Mouse (Mus musculus): ENCODE results near the gene Map6d1. TPM values are rescaled to one million over a fixed set of nuclear protein-coding genes. Genes with fewer than 3 reads are reported as not detected.

Gene Map6d1
- 1.3 TPM in 2 replicates for polyA plus RNA-seq (2016; fragmentation: Nextera tagmentation; extraction: Ambion mirVana)

- peak within 1 kb of the TSS; percentile 77 for H3K9ac ChIP-seq
- ATAC-seq (ENCODE audit: insufficient number of reproducible peaks, low FRiP score) = peak; percentile 80
- no peaks in the 10 kb centered on the region; the same call in 1 of the 2 replicates for H3K36me3 ChIP-seq
- H3K4me1 ChIP-seq (replicated peaks) = no peaks in the 10 kb centered on the region; the same call in 1 of the 2 replicates
- H3K27me3 ChIP-seq (replicated peaks) = no peaks in the 10 kb centered on the region
- H3K4me3 ChIP-seq = peak within 1 kb of the TSS; percentile 85
- no peak within 1 kb of the TSS for H3K27ac ChIP-seq (ENCODE audit: poor library complexity, severe bottlenecking)
- H3K4me2 ChIP-seq = peak within 1 kb of the TSS; percentile 93
- no peaks in the 10 kb centered on the region for H3K9me3 ChIP-seq (replicated peaks)
- WGBS = under 1% methylated on average over 89 of the region's 90 CpGs
Measured at GRCm38 (mm10) chr16:20240468-20241414, at the start of gene Map6d1. Gene Map6d1, minus strand, starts transcription at chr16:20241358.

GRCm38 (mm10) chr16:20280238-20280637 is 39.1 kb upstream of the Map6d1 start:
- no peak overlapping the region for H3K4me2 ChIP-seq
- no peak overlapping the region for H3K9ac ChIP-seq
- peaks cover 69% of the 10 kb centered on the region for H3K36me3 ChIP-seq
- H3K4me1 ChIP-seq (replicated peaks) = peaks cover 3% of the 10 kb centered on the region; the same call in 1 of the 2 replicates
- 72% methylated on average over 4 of the region's 4 CpGs for WGBS
- H3K9me3 ChIP-seq (replicated peaks) = no peaks in the 10 kb centered on the region
- ATAC-seq (ENCODE audit: insufficient number of reproducible peaks, low FRiP score) = no peak
- no peak overlapping the region for H3K27ac ChIP-seq (ENCODE audit: poor library complexity, severe bottlenecking)
- H3K4me3 ChIP-seq = no peak overlapping the region
- no peaks in the 10 kb centered on the region for H3K27me3 ChIP-seq (replicated peaks)

GRCm38 (mm10) chr16:20279395-20279794 is 38.2 kb upstream of the Map6d1 start:
- ATAC-seq (ENCODE audit: insufficient number of reproducible peaks, low FRiP score) = no peak
- no peak overlapping the region for H3K4me2 ChIP-seq
- H3K27ac ChIP-seq (ENCODE audit: poor library complexity, severe bottlenecking) = no peak overlapping the region; the same call in 1 of the 2 replicates
- WGBS = 77% methylated on average over 5 of the region's 5 CpGs
- no peaks in the 10 kb centered on the region for H3K9me3 ChIP-seq (replicated peaks)
- peaks cover 3% of the 10 kb centered on the region; the same call in 1 of the 2 replicates for H3K4me1 ChIP-seq (replicated peaks)
- H3K27me3 ChIP-seq (replicated peaks) = no peaks in the 10 kb centered on the region
- peaks cover 62% of the 10 kb centered on the region for H3K36me3 ChIP-seq
- H3K4me3 ChIP-seq = no peak overlapping the region
- H3K9ac ChIP-seq = no peak overlapping the region

GRCm38 (mm10) chr16:20272994-20273393 is 31.8 kb upstream of the Map6d1 start:
- no peak overlapping the region for H3K9ac ChIP-seq
- H3K4me3 ChIP-seq = no peak overlapping the region
- peaks cover 5% of the 10 kb centered on the region for H3K36me3 ChIP-seq
- ATAC-seq (ENCODE audit: insufficient number of reproducible peaks, low FRiP score) = no peak
- peaks cover 3% of the 10 kb centered on the region; the same call in 1 of the 2 replicates for H3K27me3 ChIP-seq (replicated peaks)
- H3K9me3 ChIP-seq (replicated peaks) = no peaks in the 10 kb centered on the region
- no peak overlapping the region for H3K4me2 ChIP-seq
- WGBS = 6% methylated on average over 3 of the region's 3 CpGs
- peaks cover 18% of the 10 kb centered on the region for H3K4me1 ChIP-seq (replicated peaks)
- H3K27ac ChIP-seq (ENCODE audit: poor library complexity, severe bottlenecking) = no peak overlapping the region

- no peak for ATAC-seq (ENCODE audit: insufficient number of reproducible peaks, low FRiP score)
- no peak overlapping the region for H3K27ac ChIP-seq (ENCODE audit: poor library complexity, severe bottlenecking)
- H3K4me2 ChIP-seq = no peak overlapping the region
- H3K9ac ChIP-seq = no peak overlapping the region
- peaks cover 3% of the 10 kb centered on the region; the same call in 1 of the 2 replicates for H3K27me3 ChIP-seq (replicated peaks)
- no peak overlapping the region for H3K4me3 ChIP-seq
- 88% methylated on average over 4 of the region's 4 CpGs for WGBS
- H3K36me3 ChIP-seq = no peaks in the 10 kb centered on the region
- H3K4me1 ChIP-seq (replicated peaks) = peaks cover 18% of the 10 kb centered on the region
- no peaks in the 10 kb centered on the region for H3K9me3 ChIP-seq (replicated peaks)
Measured at GRCm38 (mm10) chr16:20271339-20271738, 30.2 kb upstream of the Map6d1 start.

GRCm38 (mm10) chr16:20265089-20265488 is 23.9 kb upstream of the Map6d1 start:
- Histone ChIP-seq H3K9ac (no peak overlapping the region), H3K27me3 (replicated peaks) (peaks cover 6% of the 10 kb centered on the region; the same call in 1 of the 2 replicates), H3K4me1 (replicated peaks) (0 out of 2 replicates have a peak, but pooled peaks cover 4% of the 10 kb centered on the region), H3K9me3 (replicated peaks) (no peaks in the 10 kb centered on the region), H3K4me3 (no peak overlapping the region), H3K4me2 (no peak overlapping the region), H3K36me3 (no peaks in the 10 kb centered on the region), H3K27ac (ENCODE audit: poor library complexity, severe bottlenecking) (no peak overlapping the region)
- no peak for ATAC-seq (ENCODE audit: insufficient number of reproducible peaks, low FRiP score)
- WGBS = 55% methylated on average over 7 of the region's 7 CpGs

- H3K27me3 ChIP-seq (replicated peaks) = peaks cover 4% of the 10 kb centered on the region; the same call in 1 of the 2 replicates
- ATAC-seq (ENCODE audit: insufficient number of reproducible peaks, low FRiP score) = no peak
- H3K9me3 ChIP-seq (replicated peaks) = no peaks in the 10 kb centered on the region
- H3K27ac ChIP-seq (ENCODE audit: poor library complexity, severe bottlenecking) = no peak overlapping the region
- H3K36me3 ChIP-seq = no peaks in the 10 kb centered on the region
- no peaks in the 10 kb centered on the region for H3K4me1 ChIP-seq (replicated peaks)
- 82% methylated on average over 5 of the region's 5 CpGs for WGBS
- no peak overlapping the region for H3K4me2 ChIP-seq
- no peak overlapping the region for H3K9ac ChIP-seq
- H3K4me3 ChIP-seq = no peak overlapping the region
Measured at GRCm38 (mm10) chr16:20257926-20258325, 16.8 kb upstream of the Map6d1 start.

- no peaks in the 10 kb centered on the region for H3K9me3 ChIP-seq (replicated peaks)
- no peak overlapping the region for H3K9ac ChIP-seq
- H3K27ac ChIP-seq (ENCODE audit: poor library complexity, severe bottlenecking) = no peak overlapping the region
- H3K4me2 ChIP-seq = no peak overlapping the region
- no peaks in the 10 kb centered on the region; the same call in 1 of the 2 replicates for H3K27me3 ChIP-seq (replicated peaks)
- 74% methylated on average over 9 of the region's 9 CpGs for WGBS
- H3K36me3 ChIP-seq = no peaks in the 10 kb centered on the region
- H3K4me3 ChIP-seq = no peak overlapping the region
- ATAC-seq (ENCODE audit: insufficient number of reproducible peaks, low FRiP score) = no peak
- no peaks in the 10 kb centered on the region for H3K4me1 ChIP-seq (replicated peaks)
Measured at GRCm38 (mm10) chr16:20248442-20249174, 7.5 kb upstream of the Map6d1 start.

- H3K4me2 ChIP-seq = no peak overlapping the region
- ATAC-seq (ENCODE audit: insufficient number of reproducible peaks, low FRiP score) = no peak
- H3K4me1 ChIP-seq (replicated peaks) = no peaks in the 10 kb centered on the region
- H3K36me3 ChIP-seq = no peaks in the 10 kb centered on the region
- no peak overlapping the region for H3K27ac ChIP-seq (ENCODE audit: poor library complexity, severe bottlenecking)
- no peaks in the 10 kb centered on the region for H3K9me3 ChIP-seq (replicated peaks)
- H3K27me3 ChIP-seq (replicated peaks) = no peaks in the 10 kb centered on the region
- no peak overlapping the region for H3K4me3 ChIP-seq
- no peak overlapping the region for H3K9ac ChIP-seq
Measured at GRCm38 (mm10) chr16:20247103-20247502, 5.9 kb upstream of the Map6d1 start.

GRCm38 (mm10) chr16:20238646-20239045 is 2.5 kb downstream of the Map6d1 start:
- 83% methylated on average over 4 of the region's 4 CpGs for WGBS
- no peak overlapping the region for H3K27ac ChIP-seq (ENCODE audit: poor library complexity, severe bottlenecking)
- no peak overlapping the region for H3K4me2 ChIP-seq
- no peak overlapping the region for H3K4me3 ChIP-seq
- peaks cover 12% of the 10 kb centered on the region; the same call in 1 of the 2 replicates for H3K36me3 ChIP-seq
- H3K9ac ChIP-seq = no peak overlapping the region
- H3K4me1 ChIP-seq (replicated peaks) = no peaks in the 10 kb centered on the region; the same call in 1 of the 2 replicates
- ATAC-seq (ENCODE audit: insufficient number of reproducible peaks, low FRiP score) = no peak
- no peaks in the 10 kb centered on the region for H3K27me3 ChIP-seq (replicated peaks)
- H3K9me3 ChIP-seq (replicated peaks) = no peaks in the 10 kb centered on the region

GRCm38 (mm10) chr16:20237426-20237825 is 3.7 kb downstream of the Map6d1 start:
- no peak overlapping the region for H3K9ac ChIP-seq
- peaks cover 18% of the 10 kb centered on the region; the same call in 1 of the 2 replicates for H3K36me3 ChIP-seq
- H3K4me1 ChIP-seq (replicated peaks) = no peaks in the 10 kb centered on the region; the same call in 1 of the 2 replicates
- ATAC-seq (ENCODE audit: insufficient number of reproducible peaks, low FRiP score) = no peak
- WGBS = 80% methylated on average over 4 of the region's 4 CpGs
- H3K4me3 ChIP-seq = no peak overlapping the region
- no peaks in the 10 kb centered on the region for H3K27me3 ChIP-seq (replicated peaks)
- no peaks in the 10 kb centered on the region for H3K9me3 ChIP-seq (replicated peaks)
- H3K4me2 ChIP-seq = no peak overlapping the region
- no peak overlapping the region for H3K27ac ChIP-seq (ENCODE audit: poor library complexity, severe bottlenecking)

Measured in heart, embryonic 12.5 days (tissue).